Mouse (Mus musculus) mouse trophoblast stem cell (cell line): Measurements from ENCODE around the gene Cd55.
"Not testable (repeated sequence)": the region's sequence is repeated elsewhere in the genome, so short reads cannot be mapped to it uniquely, and the experiment has no call there.

Experiments used
- in situ Hi-C, 2 experiments: fragments of 300-500 bp; cut with MseI, MboI; formaldehyde crosslinking; loops; 2 replicates in 1 of 2; 3 replicates in 1 of 2; pipeline ENCODE4 v1.15.1; 2025

Cd55 gene

GRCm38 (mm10) chr1:130462084-130462861 is at the start of gene Cd55:
Gene Cd55 (minus strand): TSS chr1:130462744.
- in situ Hi-C loops: no loop called here

DNA sequence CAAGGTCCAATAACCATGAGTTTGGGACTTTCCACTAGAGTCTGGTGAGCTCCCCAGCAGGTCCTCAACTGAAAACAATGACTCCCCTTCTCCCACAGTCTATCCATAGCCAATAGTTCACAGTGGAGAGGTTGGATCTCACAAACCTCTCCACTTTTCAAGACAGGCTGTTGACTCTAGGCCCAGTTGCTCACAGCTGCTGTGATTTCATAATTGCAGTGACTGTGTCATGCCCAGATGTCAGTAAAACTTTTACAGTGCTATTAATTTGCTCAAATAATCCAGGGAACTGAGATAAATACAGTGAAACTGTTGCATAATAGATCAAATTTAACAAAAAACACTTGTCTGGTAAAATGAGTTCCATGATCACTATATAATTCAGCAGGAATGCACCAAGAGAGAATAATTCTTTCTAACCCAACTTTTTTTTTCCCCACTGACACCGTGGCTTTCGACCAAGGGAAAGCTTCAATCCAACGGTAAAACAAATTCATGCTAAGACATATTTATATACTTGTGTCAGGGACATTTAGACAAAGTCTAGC is 49.4 kb upstream of the Cd55 start:
- in situ Hi-C loops: no loop called here

DNA sequence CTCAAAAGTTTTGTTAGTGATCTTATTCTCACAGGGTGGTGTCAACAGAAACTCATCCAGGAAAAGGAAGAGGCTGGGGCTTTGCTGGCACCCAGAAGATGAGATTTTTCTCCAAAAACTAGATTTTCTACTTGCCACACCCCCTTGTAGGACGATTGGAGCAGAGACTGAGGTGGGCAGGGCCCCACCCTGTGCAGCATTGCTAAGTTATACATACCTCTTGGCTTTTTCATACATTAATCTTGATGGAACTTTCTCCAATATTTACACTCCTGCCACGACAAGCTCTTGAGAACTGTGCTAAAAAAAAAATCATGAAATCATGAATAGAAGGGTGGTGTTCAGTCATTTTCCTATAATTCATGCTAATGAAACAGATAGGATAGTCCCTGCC is 46.4 kb upstream of the Cd55 start:
- in situ Hi-C loops: no loop called here

DNA sequence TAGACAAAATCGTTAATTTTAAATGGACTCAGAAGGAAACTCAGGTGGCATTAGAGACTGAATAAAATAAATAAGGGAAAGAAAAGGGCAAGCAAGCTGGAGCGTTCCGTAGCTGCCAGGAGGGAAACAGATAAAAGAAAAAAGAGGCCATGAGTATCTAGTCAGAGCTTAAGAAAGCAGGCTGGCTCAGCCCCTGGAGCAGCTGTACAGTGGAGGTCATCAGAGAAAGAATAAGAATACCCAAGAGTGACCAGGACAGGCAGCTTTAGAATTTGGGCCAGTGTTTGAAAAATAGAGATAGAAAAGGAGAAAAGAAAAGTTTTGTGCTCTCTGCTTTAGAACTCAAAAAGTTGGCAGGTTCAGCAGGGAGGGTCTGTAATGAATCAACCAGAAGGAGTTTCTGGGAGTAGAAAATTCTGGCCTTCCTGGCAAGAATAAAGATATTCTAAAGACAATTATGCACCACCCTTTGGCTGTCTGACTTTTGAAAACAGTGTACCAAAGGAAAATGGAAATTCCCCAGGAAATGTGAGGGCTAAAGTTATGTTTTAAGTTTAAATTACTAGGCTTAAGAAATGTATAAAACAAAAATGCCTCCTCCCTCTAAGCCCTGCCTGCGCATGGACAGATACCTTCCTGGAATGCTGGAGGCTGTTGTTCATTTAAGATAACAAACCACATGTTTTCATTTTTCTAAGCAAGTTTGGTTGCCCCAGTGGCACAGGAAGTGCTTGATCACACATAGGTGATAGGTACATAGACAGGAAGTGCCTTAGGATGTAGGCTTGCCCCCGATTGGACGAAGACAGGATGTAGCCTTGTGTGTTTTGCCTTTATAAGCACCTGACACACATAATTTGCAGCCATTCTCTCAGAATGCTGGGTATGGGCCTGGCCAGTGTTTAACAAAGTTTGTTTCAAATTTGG is 45.7 kb upstream of the Cd55 start:
- in situ Hi-C loops: no loop called here

- in situ Hi-C loops: no loop called here
Measured at GRCm38 (mm10) chr1:130507408-130507807, 44.9 kb upstream of the Cd55 start.

DNA sequence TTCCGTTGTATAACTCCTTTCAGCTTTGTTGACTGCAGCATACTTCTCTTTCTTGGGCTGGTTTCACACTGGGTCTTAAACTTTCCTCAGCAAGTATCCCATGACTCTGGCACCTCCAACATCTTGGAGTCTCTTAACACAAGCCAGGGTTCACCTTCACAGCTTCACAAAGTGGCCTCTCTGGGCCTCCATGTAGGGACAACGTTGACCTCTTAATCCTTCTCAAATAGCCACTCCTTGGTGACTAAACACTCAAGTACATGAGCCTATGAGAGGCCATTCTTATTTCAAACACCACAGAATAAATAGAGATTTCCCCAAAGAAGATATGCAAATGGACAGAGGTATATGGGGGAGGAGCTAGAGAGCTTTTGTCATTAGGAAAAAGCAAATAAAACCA is 37.4 kb upstream of the Cd55 start:
- in situ Hi-C loops: no loop called here

GRCm38 (mm10) chr1:130498331-130498730 is 35.8 kb upstream of the Cd55 start:
- in situ Hi-C loops: no loop called here

GRCm38 (mm10) chr1:130486816-130487545 is 24.4 kb upstream of the Cd55 start:
- in situ Hi-C loops: no loop called here

DNA sequence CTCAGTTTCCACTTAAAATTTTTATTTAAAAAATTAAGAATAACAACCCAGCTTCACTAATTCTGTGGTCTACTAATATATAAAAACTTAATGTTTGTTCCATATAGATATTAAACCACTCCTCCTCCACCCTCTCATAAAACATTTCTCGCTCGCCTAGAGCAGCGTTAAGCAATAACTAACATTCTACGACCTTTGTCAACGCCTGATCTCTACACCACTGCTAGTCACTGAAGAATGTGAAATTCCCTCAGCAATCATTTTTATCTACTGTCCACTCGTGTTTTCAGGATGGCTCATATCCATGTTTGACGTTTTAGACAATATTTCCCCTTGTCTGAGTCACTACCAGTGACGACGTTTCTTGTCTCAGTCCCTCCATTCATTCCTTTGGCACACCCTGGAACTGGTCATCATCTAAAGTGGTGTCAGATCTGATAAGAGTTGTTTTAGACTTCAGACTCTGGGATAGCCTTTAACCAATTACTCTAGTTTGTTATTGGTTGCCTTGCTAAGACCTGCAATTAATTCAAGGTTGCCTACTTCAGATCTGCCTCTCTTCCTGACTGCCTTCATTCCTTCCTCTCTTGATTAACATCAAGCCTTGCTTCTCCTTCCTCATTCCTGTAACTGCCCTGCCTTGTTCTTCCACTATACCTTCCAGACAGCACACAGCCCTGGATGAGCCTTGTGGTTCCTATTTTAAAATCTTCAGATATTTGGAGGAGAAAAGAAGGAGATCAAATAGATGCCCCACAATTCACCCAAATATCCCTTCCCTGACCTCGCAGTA is 23.5 kb upstream of the Cd55 start:
- in situ Hi-C loops: no loop called here

DNA sequence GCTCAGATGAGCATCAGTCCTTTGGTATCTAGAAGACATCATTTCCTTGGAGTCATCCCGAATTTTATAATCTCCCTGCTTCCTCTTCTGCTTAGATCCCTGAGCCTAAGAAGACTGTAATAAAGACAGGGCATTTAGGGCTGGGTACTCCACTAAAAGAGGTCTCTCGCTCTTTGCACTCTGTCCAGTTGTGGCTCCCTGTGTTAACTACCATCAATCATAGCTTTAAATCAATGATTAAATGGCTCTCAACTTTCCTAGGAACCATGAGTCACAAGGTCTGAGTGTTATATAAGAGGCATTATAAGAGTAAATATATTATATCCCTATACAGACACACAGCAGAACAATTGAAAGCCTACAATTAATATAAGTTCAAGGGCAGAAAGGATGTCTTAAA is 22.8 kb upstream of the Cd55 start:
- in situ Hi-C loops: no loop called here

- in situ Hi-C loops: no loop called here
Measured at GRCm38 (mm10) chr1:130474936-130475335, 12.4 kb upstream of the Cd55 start.

GRCm38 (mm10) chr1:130474226-130474625 is 11.7 kb upstream of the Cd55 start:
- in situ Hi-C loops: no loop called here

- in situ Hi-C loops: no loop called here
Measured at GRCm38 (mm10) chr1:130470074-130470473, 7.5 kb upstream of the Cd55 start.

GRCm38 (mm10) chr1:130467453-130467852 is 4.9 kb upstream of the Cd55 start:
- in situ Hi-C loops: no loop called here

- in situ Hi-C loops: no loop called here
Measured at GRCm38 (mm10) chr1:130464173-130464572, 1.6 kb upstream of the Cd55 start.

GRCm38 (mm10) chr1:130462867-130463266 is 323 bp upstream of the Cd55 start:
- in situ Hi-C loops: no loop called here

DNA sequence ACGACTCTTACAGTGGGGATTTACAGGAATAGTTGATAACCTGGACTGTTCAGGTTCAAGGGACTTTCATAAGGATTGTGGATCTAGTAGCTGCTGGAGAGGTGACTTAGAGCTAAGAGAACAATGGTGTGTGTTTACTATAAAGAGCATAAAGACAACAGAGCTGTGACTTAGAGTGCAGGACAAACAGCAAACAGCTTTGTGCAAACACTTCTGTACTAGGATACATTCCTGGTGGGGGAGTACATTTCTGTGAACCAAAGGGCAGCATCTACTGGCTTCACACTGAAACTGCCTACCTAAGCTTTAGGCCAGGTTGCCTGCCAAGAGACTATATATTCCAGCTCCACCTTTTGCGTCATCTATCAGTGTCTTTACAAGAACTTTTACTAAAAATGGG is 7.4 kb downstream of the Cd55 start:
- in situ Hi-C loops: no loop called here

- in situ Hi-C loops: not testable (repeated sequence)
Measured at GRCm38 (mm10) chr1:130442930-130443329, 19.6 kb downstream of the Cd55 start.

GRCm38 (mm10) chr1:130430920-130431319 is 31.6 kb downstream of the Cd55 start:
- in situ Hi-C loops: no loop called here

- in situ Hi-C loops: not testable (repeated sequence)
Measured at GRCm38 (mm10) chr1:130428667-130429066, 33.9 kb downstream of the Cd55 start.
